Mouse (Mus musculus) forebrain, embryonic 15.5 days (tissue): ENCODE measurements at regions not wholly inside any gene's neighbourhood (a gene's known extent, or its start where the extent isn't known, plus 50 kb on each side); places are given as distances from the start of the nearest gene placed in this dataset.

ENCODE experiments used
- ATAC-seq: fragments of 200-750 bp; cut with Nextera tagmentation; replicated peaks from 2 replicates; pipeline ENCODE4 v1.8.0; 2017; ENCODE audit warnings: mild to moderate bottlenecking, moderate TSS enrichment, moderate library complexity
- H3K27ac ChIP-seq: fragments of 300-500 bp; sonication (generic); replicated peaks from 2 replicates; pipeline ENCODE4 v1.5.1; 2015; ENCODE audit warnings: mild to moderate bottlenecking, inconsistent platforms
- H3K27me3 ChIP-seq: fragments of 300-500 bp; sonication (generic); 2 replicates; pipeline ENCODE4 v1.6.1; 2015; ENCODE audit warnings: inconsistent platforms
- H3K36me3 ChIP-seq: fragments of 300-500 bp; sonication (generic); 2 replicates; pipeline ENCODE4 v1.6.1; 2015; ENCODE audit warnings: mild to moderate bottlenecking, inconsistent platforms
- H3K4me1 ChIP-seq: fragments of 300-500 bp; sonication (generic); 2 replicates; pipeline ENCODE4 v1.6.1; 2015; ENCODE audit warnings: inconsistent platforms
- H3K4me2 ChIP-seq: fragments of 300-500 bp; sonication (generic); replicated peaks from 2 replicates; pipeline ENCODE4 v1.6.1; 2015; ENCODE audit warnings: mild to moderate bottlenecking, inconsistent platforms
- H3K4me3 ChIP-seq: fragments of 300-500 bp; sonication (generic); 2 replicates; pipeline ENCODE4 v1.5.1; 2015; ENCODE audit warnings: mild to moderate bottlenecking, inconsistent platforms
- H3K9ac ChIP-seq: fragments of 300-500 bp; sonication (generic); replicated peaks from 2 replicates; pipeline ENCODE4 v1.6.1; 2015; ENCODE audit warnings: mild to moderate bottlenecking, inconsistent platforms
- H3K9me3 ChIP-seq: fragments of 300-500 bp; sonication (generic); 2 replicates; pipeline ENCODE4 v1.6.1; 2016; ENCODE audit warnings: inconsistent platforms
- WGBS: fragments of 180-500 bp; shearing (Covaris S2); methylation state at CpG from one replicate; pipeline ENCODE4 v1.1.7; 2015; ENCODE audit warnings: mixed read lengths; 5-methylcytosine and 5-hydroxymethylcytosine counted together

- H3K27me3 ChIP-seq = no peaks in the 10 kb centered on the region
- no peak overlapping the region for H3K4me3 ChIP-seq
- no peaks in the 10 kb centered on the region for H3K4me1 ChIP-seq
- no peak overlapping the region for H3K27ac ChIP-seq
- H3K4me2 ChIP-seq = no peak overlapping the region
- 87% methylated on average over 7 of the region's 7 CpGs for WGBS
- H3K9me3 ChIP-seq = no peaks in the 10 kb centered on the region
- no peak overlapping the region for H3K9ac ChIP-seq
- no peak for ATAC-seq
- H3K36me3 ChIP-seq = no peaks in the 10 kb centered on the region
Measured at GRCm38 (mm10) chr1:154983325-154983724, 99.0 kb upstream of the Cacna1e start.

- 90% methylated on average over 9 of the region's 9 CpGs for WGBS
- Histone ChIP-seq H3K4me2 (no peak overlapping the region), H3K4me1 (no peaks in the 10 kb centered on the region), H3K36me3 (no peaks in the 10 kb centered on the region), H3K27me3 (no peaks in the 10 kb centered on the region), H3K9ac (no peak overlapping the region), H3K27ac (no peak overlapping the region), H3K4me3 (no peak overlapping the region), H3K9me3 (no peaks in the 10 kb centered on the region)
- ATAC-seq = no peak
Measured at GRCm38 (mm10) chr1:154982836-154983235, 98.5 kb upstream of the Cacna1e start.

- H3K27ac ChIP-seq = no peak overlapping the region
- H3K4me3 ChIP-seq = no peak overlapping the region
- H3K9me3 ChIP-seq = no peaks in the 10 kb centered on the region
- H3K9ac ChIP-seq = no peak overlapping the region
- H3K4me1 ChIP-seq = no peaks in the 10 kb centered on the region
- WGBS = 74% methylated on average over 8 of the region's 8 CpGs
- H3K4me2 ChIP-seq = no peak overlapping the region
- no peak for ATAC-seq
- no peaks in the 10 kb centered on the region for H3K36me3 ChIP-seq
- H3K27me3 ChIP-seq = no peaks in the 10 kb centered on the region
Measured at GRCm38 (mm10) chr1:154981687-154982086, 97.4 kb upstream of the Cacna1e start.

GRCm38 (mm10) chr1:154975732-154976131 lies 91.4 kb upstream of the Cacna1e start:
- WGBS = 88% methylated on average over 4 of the region's 4 CpGs
- no peaks in the 10 kb centered on the region for H3K36me3 ChIP-seq
- ATAC-seq = no peak

GRCm38 (mm10) chr1:154961271-154961670 lies 77.0 kb upstream of the Cacna1e start:
- Histone ChIP-seq H3K36me3 (no peaks in the 10 kb centered on the region), H3K9me3 (no peaks in the 10 kb centered on the region), H3K4me3 (no peak overlapping the region), H3K27ac (no peak overlapping the region), H3K9ac (no peak overlapping the region), H3K4me2 (no peak overlapping the region), H3K4me1 (0 out of 2 replicates have a peak, but pooled peaks cover 8% of the 10 kb centered on the region), H3K27me3 (0 out of 2 replicates have a peak, but pooled peaks cover 5% of the 10 kb centered on the region)
- ATAC-seq = no peak
- 66% methylated on average over 4 of the region's 4 CpGs for WGBS

More at GRCm38 (mm10) chr1:154975732-154976131, 91.4 kb upstream of the Cacna1e start:
- no peaks in the 10 kb centered on the region for H3K9me3 ChIP-seq
- H3K4me1 ChIP-seq = no peaks in the 10 kb centered on the region
- no peak overlapping the region for H3K4me3 ChIP-seq
- no peaks in the 10 kb centered on the region for H3K27me3 ChIP-seq
- no peak overlapping the region for H3K4me2 ChIP-seq
- no peak overlapping the region for H3K9ac ChIP-seq
- H3K27ac ChIP-seq = no peak overlapping the region

GRCm38 (mm10) chr1:154956625-154957031 lies 72.3 kb upstream of the Cacna1e start:
- no peak overlapping the region for H3K9ac ChIP-seq
- H3K27me3 ChIP-seq = 0 out of 2 replicates have a peak, but pooled peaks cover 5% of the 10 kb centered on the region
- ATAC-seq = no peak
- 0 out of 2 replicates have a peak, but pooled peaks cover 8% of the 10 kb centered on the region for H3K4me1 ChIP-seq
- no peak overlapping the region for H3K4me3 ChIP-seq
- no peaks in the 10 kb centered on the region for H3K36me3 ChIP-seq
- no peak overlapping the region for H3K27ac ChIP-seq
- H3K9me3 ChIP-seq = no peaks in the 10 kb centered on the region
- no peak overlapping the region for H3K4me2 ChIP-seq
- WGBS = 23% methylated on average over 5 of the region's 5 CpGs

GRCm38 (mm10) chr1:154952679-154953078 lies 68.4 kb upstream of the Cacna1e start:
- no peak overlapping the region for H3K4me2 ChIP-seq
- no peak overlapping the region for H3K9ac ChIP-seq
- peak overlapping the region; percentile 24 for H3K27ac ChIP-seq
- H3K4me3 ChIP-seq = no peak overlapping the region
- ATAC-seq = no peak
- no peaks in the 10 kb centered on the region for H3K36me3 ChIP-seq
- H3K9me3 ChIP-seq = no peaks in the 10 kb centered on the region
- no peaks in the 10 kb centered on the region for H3K27me3 ChIP-seq
- WGBS = 78% methylated on average over 2 of the region's 2 CpGs
- 0 out of 2 replicates have a peak, but pooled peaks cover 8% of the 10 kb centered on the region for H3K4me1 ChIP-seq
